Mouse (Mus musculus): Measurements from ENCODE around the gene Sun2. TPM values are rescaled to one million over a fixed set of nuclear protein-coding genes. Genes with fewer than 3 reads are reported as not detected.

The Sun2 gene
- polyA plus RNA-seq, 1 experiment from 2014 or later = 8.0 TPM

DNA sequence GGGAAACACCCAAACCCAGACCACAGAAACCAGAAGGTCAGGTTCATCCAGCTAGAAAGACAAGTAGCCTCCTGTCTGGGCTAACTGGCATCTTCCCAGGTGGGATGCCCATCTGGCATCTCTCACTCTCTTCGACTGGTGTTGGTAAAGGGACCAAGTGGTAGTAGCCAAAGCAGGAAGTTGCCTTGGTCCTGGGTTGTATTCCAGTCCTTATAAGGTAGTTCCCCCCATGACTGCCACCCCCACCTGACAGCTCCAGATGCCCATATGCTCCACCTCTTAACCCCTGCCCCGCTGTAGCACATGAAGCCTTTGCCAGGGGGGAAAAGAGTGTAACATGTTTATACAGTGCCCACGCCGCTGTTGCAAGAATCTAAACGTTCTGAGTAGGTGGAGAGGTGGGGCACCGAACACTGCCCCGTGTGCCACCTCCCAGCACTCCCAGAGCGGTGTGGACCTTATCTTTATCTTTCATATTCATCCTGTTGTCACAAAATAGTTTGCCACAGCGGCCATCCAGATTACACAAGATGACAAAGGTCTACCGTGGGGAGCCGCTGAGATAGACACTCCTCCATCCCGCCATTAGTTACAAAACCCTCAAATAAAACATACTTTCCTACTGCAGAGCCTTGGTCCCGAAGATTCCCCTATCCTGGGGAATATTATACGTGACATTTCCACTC lies 1.0 kb downstream of the Sun2 start:
- Histone ChIP-seq H3K27me3 (no peaks in the 10 kb centered on the region), H3K4me1 (peaks cover 33% of the 10 kb centered on the region), H3K36me3 (peaks cover 34% of the 10 kb centered on the region), H3K9ac (peak overlapping the region; percentile 87), H3K4me3 (peak overlapping the region; percentile 76), H3K27ac (peak overlapping the region; percentile 60; the same call in 1 of the 2 replicates), H3K9me3 (no peaks in the 10 kb centered on the region), H3K4me2 (peak overlapping the region; percentile 73)
- 25% methylated on average over 14 of the region's 14 CpGs for WGBS
- ATAC-seq (ENCODE audit: insufficient number of reproducible peaks, insufficient read depth, low FRiP score, low TSS enrichment, low read depth) = no peak

DNA sequence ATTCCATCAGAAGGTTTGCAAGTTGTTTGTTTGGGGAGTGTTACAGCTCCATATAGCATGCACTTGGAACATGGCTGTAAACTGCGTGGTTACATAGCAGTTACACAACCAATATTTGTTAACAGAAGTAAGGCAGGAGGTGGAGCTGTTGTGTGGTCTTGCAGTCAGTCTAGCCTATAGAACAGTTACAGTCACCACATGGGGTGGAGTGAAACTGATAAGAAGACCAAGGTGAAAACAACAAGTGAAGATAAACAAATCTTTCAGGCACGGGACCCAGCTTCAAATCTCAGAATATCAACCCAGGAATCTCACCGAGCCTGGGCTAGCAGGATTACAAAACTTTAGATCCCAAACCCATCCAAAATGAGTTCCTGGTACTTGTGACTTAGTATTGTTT lies 1.6 kb downstream of the Sun2 start:
- H3K9ac ChIP-seq = peak overlapping the region; percentile 87
- WGBS = 81% methylated on average over 3 of the region's 3 CpGs
- peaks cover 38% of the 10 kb centered on the region for H3K36me3 ChIP-seq
- ATAC-seq (ENCODE audit: insufficient number of reproducible peaks, insufficient read depth, low FRiP score, low TSS enrichment, low read depth) = no peak
- H3K27ac ChIP-seq = no peak overlapping the region
- peaks cover 35% of the 10 kb centered on the region for H3K4me1 ChIP-seq
- H3K4me2 ChIP-seq = peak overlapping the region; percentile 73
- H3K9me3 ChIP-seq = no peaks in the 10 kb centered on the region
- H3K27me3 ChIP-seq = no peaks in the 10 kb centered on the region
- H3K4me3 ChIP-seq = peak overlapping the region; percentile 76

DNA sequence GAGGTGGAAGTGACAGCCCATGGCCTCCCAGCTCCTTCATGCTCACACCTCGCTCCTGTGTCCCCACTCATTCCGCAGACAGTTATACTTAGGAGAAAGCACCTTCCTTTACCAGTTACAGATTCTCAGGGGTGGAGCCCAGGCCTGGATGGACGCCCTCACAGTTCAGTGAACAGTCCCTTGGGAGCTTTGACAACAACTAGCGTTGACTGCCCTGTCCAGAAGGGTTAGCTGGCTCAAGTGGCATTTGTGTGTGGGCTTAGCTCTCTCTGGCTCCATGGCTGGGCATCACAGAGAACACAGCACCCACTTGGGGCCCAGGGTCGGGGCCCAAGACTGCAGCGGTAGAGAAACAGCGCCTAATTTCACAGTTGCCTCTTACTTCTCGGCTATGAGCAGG lies 8.0 kb downstream of the Sun2 start:
- H3K36me3 ChIP-seq = peaks cover 91% of the 10 kb centered on the region
- no peaks in the 10 kb centered on the region for H3K27me3 ChIP-seq
- ATAC-seq (ENCODE audit: insufficient number of reproducible peaks, insufficient read depth, low FRiP score, low TSS enrichment, low read depth) = no peak
- H3K4me1 ChIP-seq = peaks cover 12% of the 10 kb centered on the region
- H3K9me3 ChIP-seq = no peaks in the 10 kb centered on the region
- no peak overlapping the region for H3K4me3 ChIP-seq
- H3K27ac ChIP-seq = no peak overlapping the region
- WGBS = 87% methylated on average over 8 of the region's 8 CpGs
- no peak overlapping the region for H3K4me2 ChIP-seq
- H3K9ac ChIP-seq = no peak overlapping the region

- no peak for ATAC-seq (ENCODE audit: insufficient number of reproducible peaks, insufficient read depth, low FRiP score, low TSS enrichment, low read depth)
- H3K9ac ChIP-seq = no peak overlapping the region
- H3K9me3 ChIP-seq = no peaks in the 10 kb centered on the region
- no peak overlapping the region for H3K27ac ChIP-seq
- no peaks in the 10 kb centered on the region for H3K27me3 ChIP-seq
- peaks cover 6% of the 10 kb centered on the region for H3K4me1 ChIP-seq
- 71% methylated on average over 4 of the region's 4 CpGs for WGBS
- peaks cover 91% of the 10 kb centered on the region for H3K36me3 ChIP-seq
- H3K4me3 ChIP-seq = no peak overlapping the region
- no peak overlapping the region for H3K4me2 ChIP-seq
Measured at GRCm38 (mm10) chr15:79733640-79734039, 8.7 kb downstream of the Sun2 start.

DNA sequence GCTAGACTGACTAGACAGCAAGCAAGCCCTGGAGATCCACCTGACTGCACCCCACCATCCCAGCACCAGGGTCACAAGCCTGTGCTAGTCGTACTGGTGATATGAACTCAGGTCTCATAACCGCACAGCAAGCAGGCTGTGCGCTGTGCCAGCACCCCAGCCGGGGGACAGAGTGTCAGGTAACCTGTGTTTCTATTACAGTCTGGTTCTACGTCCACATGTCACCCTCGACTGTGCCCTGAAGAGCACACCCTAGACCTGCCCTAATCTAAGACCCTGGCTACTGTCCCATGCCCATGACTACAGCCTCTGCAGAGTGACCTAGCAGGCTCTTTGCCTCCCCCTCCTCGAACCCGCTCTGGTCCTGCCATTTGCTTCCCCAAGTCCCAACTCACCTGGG lies 9.1 kb downstream of the Sun2 start:
- no peak overlapping the region for H3K27ac ChIP-seq
- H3K9ac ChIP-seq = no peak overlapping the region
- no peaks in the 10 kb centered on the region for H3K9me3 ChIP-seq
- H3K27me3 ChIP-seq = no peaks in the 10 kb centered on the region
- ATAC-seq (ENCODE audit: insufficient number of reproducible peaks, insufficient read depth, low FRiP score, low TSS enrichment, low read depth) = no peak
- H3K4me3 ChIP-seq = no peak overlapping the region
- WGBS = 94% methylated on average over 8 of the region's 8 CpGs
- peaks cover 6% of the 10 kb centered on the region for H3K4me1 ChIP-seq
- no peak overlapping the region for H3K4me2 ChIP-seq
- peaks cover 91% of the 10 kb centered on the region for H3K36me3 ChIP-seq

DNA sequence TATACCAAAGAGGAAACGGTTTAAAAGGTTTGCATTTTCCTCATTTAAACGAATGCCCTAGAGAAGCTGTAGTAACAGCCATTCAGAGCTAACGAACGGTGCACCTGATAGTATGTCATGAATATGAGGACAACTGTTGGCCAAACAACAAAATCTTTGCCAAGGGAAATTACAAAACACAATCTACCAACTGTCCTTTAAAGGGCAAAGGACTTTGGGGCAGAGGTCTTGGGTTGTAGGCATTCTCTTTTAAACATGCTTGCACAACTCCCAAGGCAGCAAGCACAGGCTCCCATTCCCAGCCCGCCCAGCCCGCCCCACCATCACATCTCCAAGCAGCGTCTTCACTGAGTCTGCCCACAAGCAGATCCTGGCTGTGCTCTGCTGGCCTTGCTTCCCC lies 10.8 kb downstream of the Sun2 start:
- Histone ChIP-seq H3K27ac (no peak overlapping the region), H3K27me3 (no peaks in the 10 kb centered on the region), H3K9me3 (no peaks in the 10 kb centered on the region), H3K4me1 (peaks cover 6% of the 10 kb centered on the region), H3K4me3 (no peak overlapping the region), H3K4me2 (no peak overlapping the region), H3K9ac (no peak overlapping the region; the same call in 1 of the 2 replicates), H3K36me3 (peaks cover 91% of the 10 kb centered on the region)
- no peak for ATAC-seq (ENCODE audit: insufficient number of reproducible peaks, insufficient read depth, low FRiP score, low TSS enrichment, low read depth)
- 84% methylated on average over 7 of the region's 7 CpGs for WGBS

- H3K27ac ChIP-seq = no peak overlapping the region
- no peaks in the 10 kb centered on the region for H3K27me3 ChIP-seq
- peaks cover 94% of the 10 kb centered on the region for H3K36me3 ChIP-seq
- peaks cover 3% of the 10 kb centered on the region; the same call in 1 of the 2 replicates for H3K4me1 ChIP-seq
- H3K4me2 ChIP-seq = no peak overlapping the region
- WGBS = 86% methylated on average over 10 of the region's 10 CpGs
- H3K4me3 ChIP-seq = no peak overlapping the region
- H3K9me3 ChIP-seq = no peaks in the 10 kb centered on the region
- ATAC-seq (ENCODE audit: insufficient number of reproducible peaks, insufficient read depth, low FRiP score, low TSS enrichment, low read depth) = no peak
- H3K9ac ChIP-seq = no peak overlapping the region
Measured at GRCm38 (mm10) chr15:79728731-79729388, 13.5 kb downstream of the Sun2 start.

DNA sequence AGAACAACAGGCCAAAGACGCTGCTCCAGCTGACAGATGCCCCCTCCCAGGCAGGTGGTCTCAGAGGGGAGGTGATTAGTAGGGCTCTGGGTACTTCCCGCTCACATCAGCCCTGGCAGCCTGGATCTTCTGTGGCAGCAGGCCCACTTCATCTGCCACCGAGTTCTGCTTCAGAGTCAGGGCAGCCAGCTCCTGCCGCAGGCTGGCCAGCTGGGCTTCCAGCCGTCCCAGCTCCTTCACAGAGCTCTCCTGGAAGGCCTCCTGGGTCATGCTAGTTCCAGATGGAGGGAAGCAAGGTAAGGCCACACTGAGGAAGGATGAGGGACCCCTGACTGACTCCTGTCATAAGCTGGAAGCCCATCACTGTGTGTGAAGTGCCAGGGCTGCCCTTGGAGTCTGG lies 14.0 kb downstream of the Sun2 start:
- no peak overlapping the region for H3K27ac ChIP-seq
- 0 out of 2 replicates have a peak overlapping the region, but pooled peaks have one; percentile 16 for H3K9ac ChIP-seq
- H3K4me3 ChIP-seq = no peak overlapping the region
- no peaks in the 10 kb centered on the region for H3K27me3 ChIP-seq
- no peaks in the 10 kb centered on the region for H3K9me3 ChIP-seq
- no peak for ATAC-seq (ENCODE audit: insufficient number of reproducible peaks, insufficient read depth, low FRiP score, low TSS enrichment, low read depth)
- peaks cover 3% of the 10 kb centered on the region; the same call in 1 of the 2 replicates for H3K4me1 ChIP-seq
- H3K36me3 ChIP-seq = peaks cover 91% of the 10 kb centered on the region
- H3K4me2 ChIP-seq = no peak overlapping the region
- 65% methylated on average over 5 of the region's 5 CpGs for WGBS

DNA sequence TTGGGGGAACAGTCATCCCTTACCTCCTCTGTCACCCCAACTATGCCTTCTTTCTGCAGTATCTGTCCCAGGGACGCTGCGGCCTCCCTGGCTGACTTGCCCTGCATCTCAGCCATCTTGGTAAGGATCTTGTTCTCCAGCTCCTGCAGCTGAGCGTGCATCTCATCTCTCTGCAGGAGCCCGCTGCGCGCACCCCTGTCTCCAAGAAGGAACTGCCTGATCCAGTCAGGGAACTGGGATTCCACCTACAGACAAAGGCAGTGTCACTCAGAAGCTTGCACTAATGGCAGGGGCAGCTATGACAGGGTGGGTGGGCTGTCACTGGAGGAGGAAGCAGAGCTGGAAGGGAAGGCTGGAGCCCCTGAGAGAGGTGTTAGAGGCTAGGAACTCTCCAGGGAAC lies 14.5 kb downstream of the Sun2 start:
- ATAC-seq (ENCODE audit: insufficient number of reproducible peaks, insufficient read depth, low FRiP score, low TSS enrichment, low read depth) = no peak
- 86% methylated on average over 6 of the region's 6 CpGs for WGBS
- Histone ChIP-seq H3K36me3 (peaks cover 89% of the 10 kb centered on the region), H3K27ac (no peak overlapping the region), H3K4me3 (no peak overlapping the region), H3K9ac (0 out of 2 replicates have a peak overlapping the region, but pooled peaks have one; percentile 16), H3K4me1 (peaks cover 3% of the 10 kb centered on the region; the same call in 1 of the 2 replicates), H3K9me3 (no peaks in the 10 kb centered on the region), H3K27me3 (no peaks in the 10 kb centered on the region), H3K4me2 (no peak overlapping the region)

GRCm38 (mm10) chr15:79725190-79725789 lies 17.0 kb downstream of the Sun2 start:
- Histone ChIP-seq H3K27me3 (no peaks in the 10 kb centered on the region), H3K4me1 (peaks cover 13% of the 10 kb centered on the region), H3K9me3 (no peaks in the 10 kb centered on the region), H3K27ac (peak overlapping the region; percentile 23; the same call in 1 of the 2 replicates), H3K36me3 (peaks cover 84% of the 10 kb centered on the region), H3K4me2 (no peak overlapping the region), H3K9ac (0 out of 2 replicates have a peak overlapping the region, but pooled peaks have one; percentile 2), H3K4me3 (no peak overlapping the region)
- 92% methylated on average over 11 of the region's 11 CpGs for WGBS
- ATAC-seq (ENCODE audit: insufficient number of reproducible peaks, insufficient read depth, low FRiP score, low TSS enrichment, low read depth) = no peak

DNA sequence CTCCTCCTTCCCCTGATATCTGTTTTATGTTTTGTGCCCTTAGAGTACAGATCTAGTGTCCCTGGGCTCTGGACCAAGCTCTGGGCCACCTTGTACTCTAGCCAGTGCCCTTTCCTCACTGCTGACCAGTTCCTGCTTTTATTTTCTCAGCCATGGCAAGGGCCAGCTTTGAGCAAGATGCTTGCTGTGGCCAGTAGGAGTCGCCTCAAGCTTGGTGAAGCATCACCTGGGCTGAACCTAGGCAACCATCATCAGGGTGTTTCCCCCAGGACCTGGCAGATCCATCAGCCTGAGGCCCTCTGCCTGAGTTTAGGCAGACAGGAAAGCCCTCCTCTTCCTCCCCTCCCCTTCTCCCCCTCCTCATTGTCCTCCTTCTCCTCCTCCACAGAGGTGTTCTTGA lies 18.9 kb downstream of the Sun2 start:
- WGBS = 26% methylated on average over 1 of the region's 1 CpGs
- no peak overlapping the region for H3K4me2 ChIP-seq
- H3K9ac ChIP-seq = no peak overlapping the region
- peak overlapping the region; percentile 53 for H3K27ac ChIP-seq
- H3K9me3 ChIP-seq = no peaks in the 10 kb centered on the region
- H3K36me3 ChIP-seq = peaks cover 85% of the 10 kb centered on the region
- H3K4me3 ChIP-seq = no peak overlapping the region
- H3K4me1 ChIP-seq = peaks cover 13% of the 10 kb centered on the region
- ATAC-seq (ENCODE audit: insufficient number of reproducible peaks, insufficient read depth, low FRiP score, low TSS enrichment, low read depth) = no peak
- H3K27me3 ChIP-seq = no peaks in the 10 kb centered on the region

Measured in embryonic facial prominence, embryonic 13.5 days (tissue).